Mouse (Mus musculus) fat pad, adult 2 months (tissue): ENCODE data around the gene Ttc33.

ENCODE experiments used
- DNase-seq: peaks from one replicate; pipeline ENCODE4 v3.0.0-alpha.2; 2011; ENCODE audit warnings: low read depth, low spot score; ENCODE audit errors: extremely low read depth

The Ttc33 gene

DNA sequence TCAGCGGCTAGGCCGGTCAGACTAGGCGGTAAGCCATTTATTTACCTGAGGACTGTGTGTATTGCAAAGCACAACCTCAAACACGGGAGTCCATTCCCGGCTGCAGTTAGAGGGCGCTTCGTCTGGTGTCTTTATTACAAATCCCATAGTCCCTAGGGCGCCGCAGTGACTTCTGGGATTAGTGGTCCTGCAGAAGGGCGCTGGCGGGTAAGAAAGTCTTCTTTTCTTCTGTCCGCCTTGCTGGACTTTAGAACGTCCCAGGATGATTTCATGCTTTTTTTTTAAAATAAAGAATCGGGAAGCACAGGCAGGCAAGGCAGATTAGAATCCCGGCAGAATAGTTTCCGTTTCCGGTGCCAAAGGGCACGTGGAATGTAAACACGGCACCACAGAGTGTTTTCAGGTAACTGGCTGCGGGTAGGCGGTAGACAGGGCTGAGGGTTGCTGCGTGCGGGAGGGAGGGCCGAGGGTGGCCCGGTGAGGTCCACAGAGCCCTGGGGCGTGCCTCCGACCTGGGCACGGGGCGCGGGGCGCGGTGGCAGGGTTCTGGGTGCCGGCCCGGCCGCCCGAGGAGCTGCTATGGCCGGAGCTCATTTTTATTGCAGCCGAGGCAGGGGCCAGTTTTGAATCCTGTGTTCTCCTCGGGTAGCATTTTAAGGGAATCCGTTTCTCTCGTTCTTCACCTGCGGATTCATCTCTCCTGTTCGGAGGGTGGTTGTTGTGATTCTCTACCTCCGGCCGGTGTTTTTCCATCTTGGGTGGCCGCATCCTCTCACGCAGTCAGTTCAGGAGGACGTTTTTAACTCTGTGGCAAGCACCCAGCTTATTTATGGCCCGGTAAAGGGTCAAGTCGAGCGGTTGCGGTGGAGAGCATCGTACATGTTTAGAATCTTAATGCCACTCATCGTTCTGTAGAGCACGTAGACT lies at the start of gene Ttc33:
Gene Ttc33 (plus strand): TSS at position 160 of the 927 bp plus-strand sequence.
- no peak for DNase-seq

DNA sequence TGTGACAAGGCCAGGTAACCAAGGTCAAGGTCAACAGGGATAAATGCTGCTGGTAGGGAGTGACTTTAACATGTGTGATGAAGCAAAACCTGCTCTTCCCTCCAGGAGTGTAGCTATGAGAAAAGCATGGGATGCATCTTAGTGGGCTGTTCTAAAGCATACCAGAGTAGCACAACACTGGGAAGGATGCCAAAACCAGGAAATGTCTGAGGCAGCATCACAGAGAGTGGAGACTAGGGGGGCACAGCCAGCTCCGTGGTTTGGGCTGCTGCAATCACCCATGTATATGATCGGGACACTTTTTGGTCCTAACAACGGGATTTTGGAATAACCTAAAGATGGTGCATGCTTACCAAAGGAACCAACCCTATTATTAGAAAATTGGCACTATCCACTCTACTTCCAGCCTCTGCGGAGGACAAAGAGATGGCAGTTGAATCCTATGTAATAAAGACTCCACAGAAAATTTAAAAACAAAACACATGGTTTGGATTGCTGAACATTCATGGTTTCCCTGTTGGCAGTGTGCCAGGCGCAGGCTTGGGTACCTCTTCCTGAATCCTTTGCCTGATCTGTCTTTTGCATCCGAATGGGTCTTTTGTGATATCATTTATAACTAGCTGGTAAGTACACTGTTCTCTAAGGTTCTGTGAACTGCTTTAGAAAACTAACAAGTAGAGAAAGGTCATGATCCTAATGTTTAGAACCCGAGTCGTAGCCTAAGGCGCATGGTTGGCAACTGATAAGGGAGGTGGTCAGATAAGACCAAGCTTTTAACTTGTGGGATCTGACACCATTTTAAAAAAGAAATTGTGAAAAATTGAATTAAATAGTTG lies 47.1 kb upstream of the Ttc33 start:
- DNase-seq = no peak

DNA sequence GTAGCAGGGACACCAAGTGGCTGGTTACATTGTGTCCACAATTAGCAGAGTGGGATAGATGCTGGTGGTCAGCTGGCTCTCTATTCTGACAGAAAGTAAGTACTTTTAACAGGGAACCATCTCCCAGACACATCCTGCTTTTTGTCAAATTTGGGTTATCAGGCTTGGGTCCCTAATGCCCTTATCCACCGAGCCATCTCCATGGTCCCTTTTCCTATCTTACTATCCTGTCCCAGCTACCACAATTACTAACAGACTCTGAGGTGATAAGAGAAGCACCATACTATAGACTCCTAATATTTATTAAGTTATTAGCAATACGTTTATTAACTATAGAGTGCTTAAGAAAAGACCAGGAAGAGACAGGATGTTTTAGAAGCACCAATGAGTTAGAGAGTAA lies 46.0 kb upstream of the Ttc33 start:
- no peak for DNase-seq

DNA sequence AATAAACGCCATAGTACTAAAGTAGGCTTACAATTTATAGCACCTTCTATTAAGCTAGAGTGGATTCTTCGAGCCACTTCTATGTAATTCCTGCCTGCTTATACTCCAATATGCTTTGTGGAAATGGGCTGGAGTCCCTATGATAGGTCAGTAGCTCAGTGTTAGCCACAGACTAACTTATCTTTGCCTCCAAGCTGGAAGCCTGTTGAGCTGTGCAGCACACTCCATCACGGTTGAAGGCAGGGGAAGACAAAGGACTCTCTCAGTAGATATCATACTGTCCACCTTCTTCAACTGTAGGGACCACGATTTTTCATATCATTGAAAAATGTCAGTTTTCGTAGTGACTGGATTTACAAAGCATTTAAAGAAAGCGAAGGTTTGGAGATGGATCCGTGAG lies 45.5 kb upstream of the Ttc33 start:
- DNase-seq = no peak

DNA sequence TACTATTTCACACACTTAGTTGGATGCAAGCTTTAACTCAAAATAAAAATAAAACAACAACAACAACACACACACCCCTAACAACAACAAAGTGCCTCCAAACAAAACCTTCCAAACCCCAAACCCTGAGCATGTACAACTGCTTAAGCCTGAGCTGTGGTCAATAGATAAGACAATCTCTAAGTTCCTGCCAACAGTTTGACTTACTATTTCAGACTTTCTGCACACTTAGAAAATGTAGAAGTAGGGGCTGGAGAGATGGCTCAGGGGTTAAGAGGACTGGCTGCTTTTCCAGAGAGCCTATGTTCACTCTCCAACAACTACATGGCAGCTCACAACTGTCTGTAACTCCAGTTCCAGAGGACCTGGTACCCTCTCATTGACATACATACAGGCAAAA lies 45.0 kb upstream of the Ttc33 start:
- no peak for DNase-seq

DNA sequence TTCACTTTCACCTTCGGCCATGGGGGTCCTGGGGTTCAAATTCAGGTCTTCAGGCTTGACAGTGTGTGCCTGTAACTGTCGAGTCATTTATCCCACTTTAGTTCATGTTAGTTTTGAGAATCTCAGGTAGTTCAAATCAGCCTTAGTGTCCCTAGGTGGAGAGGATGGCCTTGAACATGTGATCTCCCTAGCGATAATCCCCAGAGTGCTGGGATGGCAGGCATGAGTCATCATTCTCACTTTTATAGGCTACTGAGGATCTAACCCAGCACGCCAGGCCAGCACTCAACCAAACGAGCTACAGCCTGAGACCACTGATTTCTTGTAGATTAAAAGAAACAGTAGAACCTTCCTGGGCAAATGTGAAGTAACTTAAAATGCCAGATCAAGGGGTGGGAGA lies 43.3 kb upstream of the Ttc33 start:
- no peak for DNase-seq

DNA sequence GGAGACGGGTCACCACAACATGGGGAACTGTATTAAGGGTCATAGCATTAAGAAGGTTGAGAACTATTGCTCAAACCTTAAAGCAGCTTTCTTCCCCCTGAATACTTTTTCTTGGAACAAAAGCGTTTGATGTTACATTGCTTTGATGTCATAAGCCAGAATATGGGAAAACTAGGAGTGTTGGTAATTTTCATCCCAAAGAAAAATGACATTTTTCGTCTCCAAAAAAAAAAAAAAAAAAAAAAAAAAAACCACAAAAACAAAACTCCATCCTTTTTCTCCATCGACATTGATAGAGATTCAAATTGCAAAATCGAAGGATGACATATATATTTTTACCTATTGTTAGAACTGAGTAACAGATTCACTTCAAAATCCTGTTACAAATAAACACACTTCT lies 42.6 kb upstream of the Ttc33 start:
- no peak for DNase-seq

DNA sequence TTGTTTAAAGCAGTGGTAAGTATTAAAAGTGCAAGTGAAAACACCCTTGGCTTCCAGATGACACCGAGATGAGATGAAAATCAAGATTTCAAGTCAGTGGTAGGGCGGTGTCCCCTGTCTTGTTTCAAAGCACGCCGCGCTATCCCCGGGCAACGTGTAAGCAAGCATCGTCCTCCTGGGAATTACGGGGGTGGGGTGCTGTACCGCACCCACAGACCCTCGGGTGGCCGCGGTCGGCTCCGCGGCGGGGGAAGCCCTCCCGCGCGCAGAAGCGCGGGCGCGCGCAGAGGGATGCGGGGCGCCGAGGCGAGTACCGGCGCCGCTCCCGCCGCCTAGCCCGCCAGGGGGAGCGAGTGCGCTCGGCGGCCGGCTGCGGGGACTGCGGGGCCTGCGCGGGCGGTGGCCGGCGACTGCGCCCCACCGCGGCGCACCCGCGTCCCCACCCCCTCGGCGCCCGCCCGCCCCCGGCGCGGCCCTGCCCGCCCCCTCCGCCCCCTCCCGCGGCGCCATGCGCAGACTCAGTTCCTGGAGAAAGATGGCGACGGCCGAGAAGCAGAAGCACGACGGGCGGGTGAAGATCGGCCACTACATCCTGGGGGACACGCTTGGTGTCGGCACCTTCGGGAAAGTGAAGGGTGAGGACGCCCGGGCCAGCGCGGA lies 41.8 kb upstream of the Ttc33 start, which contains the start of gene Prkaa1:
Gene Prkaa1 (plus strand): TSS at position 501 of the 660 bp plus-strand sequence.
- no peak for DNase-seq

DNA sequence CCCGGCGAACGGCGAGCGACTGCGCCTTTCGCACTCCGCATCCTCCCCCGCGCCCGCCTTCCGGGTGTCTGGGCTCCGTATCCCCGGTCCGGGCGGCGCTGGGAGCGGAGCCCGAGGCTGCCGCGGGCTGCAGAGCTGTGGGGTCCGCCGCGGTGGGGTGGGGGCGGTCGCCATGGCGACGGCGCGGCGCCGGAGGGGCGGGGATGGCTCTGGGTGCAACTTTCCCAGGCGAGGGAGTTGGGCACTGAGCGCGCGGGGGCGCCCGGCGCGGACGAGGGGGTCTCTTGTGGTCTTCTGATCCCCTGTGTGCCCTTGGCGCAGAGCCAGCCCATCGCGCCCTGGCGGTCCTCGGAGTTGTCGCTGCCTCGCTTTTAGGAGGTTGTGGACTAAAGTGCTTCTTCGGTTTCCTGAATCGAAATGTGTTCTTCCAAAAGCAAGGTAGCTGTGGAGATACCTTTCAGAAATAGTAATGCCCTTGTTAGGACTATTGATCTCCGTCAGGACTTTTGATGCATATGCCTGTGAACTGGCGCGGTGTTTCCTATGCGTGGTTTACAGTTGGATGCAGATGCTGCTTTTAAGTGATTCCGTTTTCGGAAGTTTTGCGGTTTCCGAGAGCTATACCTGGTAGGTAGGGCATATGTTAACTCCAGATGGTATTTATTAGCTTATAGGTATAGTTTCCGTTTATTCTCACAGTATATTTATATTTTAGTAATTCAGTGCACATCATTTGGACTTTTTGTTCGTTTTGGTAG lies 41.1 kb upstream of the Ttc33 start:
- no peak for DNase-seq

DNA sequence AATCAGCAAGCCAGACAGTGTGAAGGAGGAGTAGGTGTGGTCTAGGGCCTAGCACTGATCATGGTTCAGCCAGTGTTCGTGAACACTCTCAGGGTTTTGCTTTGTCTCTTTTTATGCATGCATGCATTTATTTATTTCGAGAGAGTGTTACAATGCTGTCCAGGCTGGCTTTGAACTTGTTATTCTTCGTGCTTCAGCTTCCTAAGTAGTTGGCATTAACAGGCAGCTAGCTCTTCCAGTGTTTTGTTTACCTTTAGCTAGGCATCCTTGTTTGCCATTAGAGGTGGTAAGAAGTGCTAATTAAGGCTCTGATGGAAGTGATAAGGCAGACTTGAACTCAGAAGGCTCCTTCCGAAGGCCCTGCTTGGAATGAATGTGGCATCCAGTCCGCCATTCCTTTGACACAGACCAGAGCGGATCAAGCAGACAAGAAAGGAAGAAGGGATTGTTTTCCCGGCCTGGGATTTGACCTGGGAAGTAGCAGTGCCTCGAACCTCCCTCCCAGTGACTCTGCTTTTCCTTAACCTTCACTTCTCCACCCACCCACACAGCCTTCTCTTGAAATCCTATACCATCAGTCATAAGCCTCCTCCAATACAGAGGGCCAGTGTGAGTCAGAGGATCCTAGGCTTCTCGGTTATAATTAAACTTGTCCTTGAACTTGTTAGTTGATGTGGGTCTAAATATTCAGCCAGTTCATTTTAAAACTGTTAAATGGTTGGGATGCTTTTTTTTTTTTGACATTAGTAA lies 40.0 kb upstream of the Ttc33 start:
- no peak for DNase-seq

DNA sequence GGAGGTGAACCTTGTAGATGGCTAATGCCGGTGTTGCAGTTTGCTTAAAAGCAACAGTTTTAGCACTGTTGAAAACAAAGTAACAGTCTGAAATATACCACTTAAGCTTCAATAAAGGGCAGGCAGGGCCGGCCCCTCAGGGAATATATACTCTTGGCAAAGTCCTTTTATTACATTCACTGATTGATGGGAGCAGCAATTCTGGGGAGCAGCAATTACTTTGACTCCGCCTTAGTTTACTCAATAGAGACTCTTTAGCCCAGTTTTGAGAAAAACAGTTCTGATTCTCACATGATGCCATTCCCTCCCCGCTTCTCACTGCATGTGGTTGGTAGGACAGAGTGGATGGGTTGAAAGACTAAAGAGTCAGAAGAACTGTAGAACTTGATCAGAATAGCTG lies 36.1 kb upstream of the Ttc33 start:
- DNase-seq = no peak

DNA sequence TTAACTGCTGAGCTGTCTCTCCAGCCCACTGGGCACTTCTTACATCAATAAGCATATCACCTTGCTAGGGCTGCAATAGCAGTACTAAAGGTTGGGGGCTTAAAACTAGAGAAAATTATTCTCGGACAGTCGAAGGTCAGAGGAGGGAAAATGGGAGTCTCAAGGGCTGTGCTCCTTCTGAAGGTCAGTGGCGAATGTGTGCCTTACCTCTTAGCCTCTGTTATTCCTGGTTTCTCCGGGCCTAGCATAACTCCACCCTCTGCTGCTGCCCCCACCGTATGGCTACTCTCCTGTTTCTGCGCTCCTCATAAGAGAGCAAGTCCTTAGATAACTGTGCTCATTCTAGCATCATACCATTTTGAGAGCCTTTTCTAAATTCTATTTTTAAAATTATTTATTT lies 33.2 kb upstream of the Ttc33 start:
- DNase-seq = no peak

DNA sequence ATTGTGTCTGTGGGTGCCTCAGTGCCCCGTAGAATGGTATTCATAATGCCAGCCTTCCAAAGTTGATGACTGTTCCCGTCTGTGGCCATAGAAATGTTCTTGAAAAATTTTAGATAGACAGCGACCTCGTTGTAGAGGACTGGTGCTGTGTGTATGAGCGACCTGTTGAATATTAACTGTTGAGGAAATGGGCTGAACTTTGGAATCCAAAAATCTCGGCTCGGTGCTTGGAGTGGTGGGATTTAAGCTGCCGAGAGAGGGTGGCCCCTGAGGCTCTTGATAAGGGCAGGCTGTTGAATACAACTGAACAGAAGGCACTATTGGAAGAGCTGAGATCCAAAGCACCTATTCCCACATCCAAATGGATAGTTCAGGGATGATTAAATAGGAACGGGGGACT lies 30.7 kb upstream of the Ttc33 start:
- no peak for DNase-seq

DNA sequence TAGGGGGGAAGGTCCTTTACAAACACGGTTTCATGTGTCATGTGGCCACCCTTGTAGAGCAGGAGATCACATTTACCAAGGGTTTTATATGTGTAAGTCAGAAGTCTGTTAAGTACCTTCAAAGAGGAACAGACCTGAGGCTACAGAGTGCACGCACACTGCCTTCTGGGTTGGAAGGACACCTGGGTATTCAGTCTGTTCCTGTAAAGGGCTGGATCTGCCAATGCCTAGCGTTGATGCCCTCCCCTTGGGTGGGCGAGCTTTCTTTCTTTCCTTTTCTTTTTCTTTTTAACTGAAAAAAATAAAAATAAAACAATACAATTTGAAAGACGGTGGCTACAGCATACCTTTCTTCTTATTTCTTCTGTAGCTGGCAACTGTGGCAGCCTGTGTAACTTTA lies 30.2 kb upstream of the Ttc33 start:
- DNase-seq = no peak

DNA sequence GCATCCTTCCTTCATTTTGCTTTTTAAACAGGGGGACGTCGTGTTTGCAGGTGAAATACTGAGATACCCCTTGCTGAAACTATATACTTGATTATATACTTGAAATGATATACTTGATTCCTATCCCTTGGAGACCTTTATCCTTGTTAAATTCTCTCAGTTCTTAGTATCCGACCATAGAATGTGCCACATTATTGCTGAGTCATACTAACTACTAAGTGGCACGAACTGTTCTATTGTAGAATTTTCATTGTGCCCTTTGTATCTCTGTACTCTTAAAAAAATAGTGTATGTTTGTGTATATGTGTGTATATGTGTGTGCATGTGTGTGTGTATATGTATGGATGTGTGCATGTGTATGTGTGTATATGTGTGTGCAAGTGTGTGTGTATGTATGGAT lies 29.0 kb upstream of the Ttc33 start:
- DNase-seq = no peak

DNA sequence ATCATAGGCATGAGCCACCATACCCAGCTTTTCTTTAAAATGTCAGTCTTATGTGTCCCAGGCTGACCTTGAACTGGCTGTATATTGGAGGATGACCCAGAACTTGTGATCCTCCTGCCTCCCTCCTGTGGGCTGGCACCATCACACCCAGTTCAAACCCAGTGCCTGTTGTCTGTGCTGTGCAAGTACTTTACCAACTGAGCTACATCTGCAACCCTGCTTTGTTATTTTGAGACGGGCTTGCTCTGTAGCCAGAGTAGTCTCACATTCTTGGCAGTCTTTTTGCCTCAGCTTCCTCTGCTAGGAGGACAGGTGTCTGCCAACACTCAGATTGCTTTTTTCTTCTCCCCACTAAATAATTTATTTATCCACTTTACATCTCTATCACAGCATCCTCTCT lies 27.9 kb upstream of the Ttc33 start:
- DNase-seq = no peak

DNA sequence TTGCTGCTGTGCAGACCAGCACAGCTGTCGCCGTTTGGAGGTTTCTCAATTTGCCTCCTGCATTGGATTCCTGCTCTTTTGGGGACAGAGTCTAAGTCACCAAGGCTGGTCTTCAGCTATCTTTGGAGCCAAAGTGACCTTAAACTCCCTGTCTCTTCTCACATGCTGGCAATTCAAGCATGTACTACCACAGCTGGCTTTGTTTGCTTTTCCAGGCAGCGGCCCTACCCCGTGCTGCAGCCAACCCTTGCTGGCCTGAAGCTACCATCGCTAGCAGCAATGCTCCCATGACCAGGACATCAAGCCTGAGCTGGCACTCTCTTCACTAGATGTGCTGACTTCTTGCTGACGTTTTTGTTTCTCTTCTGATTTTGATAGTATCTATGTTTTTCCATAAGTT lies 26.5 kb upstream of the Ttc33 start:
- DNase-seq = no peak

DNA sequence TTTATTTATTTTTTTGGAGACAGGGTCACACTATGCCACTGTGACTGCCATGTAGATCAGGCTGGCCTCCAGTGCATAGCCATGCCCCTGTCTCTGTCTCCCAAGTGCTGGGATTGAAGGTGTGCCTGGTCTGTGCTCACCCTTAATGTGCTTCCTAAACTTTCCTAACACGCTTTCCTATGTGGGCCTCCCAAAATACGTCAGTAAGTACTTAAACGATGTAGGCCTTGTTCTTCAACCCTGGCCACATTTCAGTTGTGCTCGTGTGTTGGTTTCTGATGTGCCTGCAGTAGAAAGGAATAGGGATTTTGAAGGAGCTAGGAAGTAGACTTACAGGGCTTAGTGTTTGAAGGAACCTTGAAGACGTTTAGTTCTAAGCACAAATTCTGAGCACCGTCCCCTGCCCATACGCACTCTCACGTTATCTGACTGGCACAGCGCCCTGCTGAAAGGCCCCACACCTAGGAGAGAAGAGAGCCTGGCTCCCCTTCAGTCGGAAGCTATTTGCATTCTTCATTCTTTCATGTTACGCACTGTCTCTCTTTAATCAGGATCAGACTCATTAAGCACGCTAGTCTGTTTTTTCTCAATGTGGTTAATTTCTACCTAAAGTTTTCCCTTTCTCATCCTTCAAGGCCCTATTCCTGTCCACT lies 20.1 kb upstream of the Ttc33 start:
- DNase-seq = no peak

DNA sequence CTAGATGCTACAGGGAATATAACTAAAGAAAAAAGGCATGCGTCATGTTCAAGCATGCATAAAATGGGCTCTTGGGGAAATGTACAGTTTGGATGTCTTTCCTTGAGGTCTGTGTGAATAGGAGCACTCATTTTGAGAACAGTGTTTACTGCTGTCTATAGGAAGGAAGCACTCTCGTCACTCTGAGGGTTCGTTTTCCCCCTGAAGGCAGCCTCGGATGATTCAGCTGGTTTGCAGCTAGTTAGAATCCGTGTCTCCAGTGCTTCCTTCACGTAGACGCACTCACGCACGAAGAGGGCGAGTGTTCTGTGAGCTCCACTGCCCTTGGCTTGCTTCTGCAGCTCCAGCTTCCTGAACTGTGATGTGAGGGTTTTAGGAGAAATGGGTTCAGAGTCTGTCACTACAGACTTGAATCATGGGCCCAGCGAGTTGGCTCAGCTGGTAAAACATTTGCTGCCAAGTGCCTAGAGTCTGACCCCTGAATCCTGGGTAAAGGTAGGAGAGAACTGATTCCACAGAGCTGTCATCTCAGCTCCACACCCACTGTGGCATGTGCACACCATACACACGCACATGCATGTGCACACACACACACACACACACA lies 12.0 kb upstream of the Ttc33 start:
- no peak for DNase-seq
